Mouse (Mus musculus) liver, embryonic 14.5 days (tissue): ENCODE measurements around the gene Sdhb.

Experiments
- CTCF ChIP-seq: IDR thresholded peaks from 2 replicates; pipeline ENCODE4 v1.5.1; 2016; ENCODE audit warnings: antibody characterized with exemption, low read depth, control low read depth
- EP300 ChIP-seq: IDR thresholded peaks from 2 replicates; pipeline ENCODE4 v1.6.1; 2016; ENCODE audit warnings: antibody characterized with exemption, low read depth

- TF ChIP-seq EP300, result no peak
- no peak for TF ChIP-seq CTCF
Observed at GRCm38 (mm10) chr4:140995811-140996210, 34.8 kb downstream of the Sdhb start.
